9 mouse cellular contexts compared by ENCODE assay signal in the genomic region with DNA sequence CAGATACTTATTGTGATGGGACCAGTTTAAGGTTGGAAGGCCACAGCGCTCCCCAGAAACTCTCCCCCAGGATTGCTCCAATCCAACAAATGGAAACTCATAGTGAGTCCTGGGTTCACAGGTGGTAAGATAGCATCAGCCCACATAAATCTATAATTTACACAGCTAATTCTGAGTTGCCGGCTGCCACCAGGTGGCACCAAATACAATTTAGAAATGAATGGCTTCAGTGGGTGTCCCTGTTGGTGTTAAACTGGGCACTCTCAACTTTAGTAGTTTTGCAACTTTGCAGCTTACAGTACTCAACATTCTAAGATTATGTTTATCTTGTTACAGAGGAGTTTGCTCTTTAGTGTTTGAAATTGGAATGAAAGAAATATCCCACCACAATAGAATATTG.
DNase-seq lines count a peak whose midpoint lies in the region; ATAC-seq and TF ChIP-seq lines count a peak whose summit lies in the region.
"Had no signal": no experiment of that assay in that cellular context is flagged by ENCODE, and none has a peak within 500 bp of the region (broad histone marks: within the 10 kb centered on the region; RNA-seq: fewer than 3 reads in every experiment).

No protein-coding gene starts in this region.

- no peaks in the 10 kb centered on the region for H3K9me3 ChIP-seq in liver, embryonic 12.5 days (replicated peaks)
- H3K9me3 ChIP-seq in hindbrain, postnatal 0 days (ENCODE audit: low read length): no peaks in the 10 kb centered on the region
- H3K9me3 ChIP-seq in limb, embryonic 10.5 days (replicated peaks): no peaks in the 10 kb centered on the region
- H3K9me3 ChIP-seq: embryonic facial prominence, embryonic 13.5 days; lung, embryonic 15.5 days had no signal

- TF ChIP-seq POLR2A in liver, adult 2 months (IDR thresholded peaks at IDR 0.05; ENCODE audit: extremely low read depth, insufficient read depth, low read length): no peak

- no peak for ATAC-seq in liver, embryonic 12.5 days
- ATAC-seq in common myeloid progenitor, adult 5-6 weeks (replicated peaks; ENCODE audit: low read depth, poor library complexity, severe bottlenecking): peak; percentile 94
- 0 out of 2 replicates have a peak, but pooled peaks have one; percentile 49 for ATAC-seq in hindbrain, postnatal 0 days

- H3K4me1 ChIP-seq in liver, adult 2 months (ENCODE audit: control insufficient read depth, insufficient read depth, low read length): no peaks in the 10 kb centered on the region
- no peaks in the 10 kb centered on the region for H3K4me1 ChIP-seq in liver, embryonic 12.5 days
- no peaks in the 10 kb centered on the region for H3K4me1 ChIP-seq in hindbrain, postnatal 0 days (ENCODE audit: insufficient read depth, low read length)
- no peaks in the 10 kb centered on the region for H3K4me1 ChIP-seq in limb, embryonic 10.5 days
- H3K4me1 ChIP-seq: embryonic facial prominence, embryonic 13.5 days; lung, embryonic 15.5 days had no signal

- 9% methylated on average over 2 of the region's 2 CpGs for whole genome bisulfite sequencing in liver, adult 2 months
- 19% methylated on average over 2 of the region's 2 CpGs for WGBS in liver, embryonic 12.5 days (ENCODE audit: insufficient replicate concordance)
- 18% methylated on average over 2 of the region's 2 CpGs for WGBS in hindbrain, postnatal 0 days
- 21% methylated on average over 2 of the region's 2 CpGs for WGBS in limb, embryonic 10.5 days

- no peak overlapping the region for H3K4me2 ChIP-seq in liver, embryonic 12.5 days
- H3K4me2 ChIP-seq in hindbrain, postnatal 0 days (ENCODE audit: low read depth, low read length): no peak overlapping the region
- H3K4me2 ChIP-seq: embryonic facial prominence, embryonic 13.5 days; lung, embryonic 15.5 days had no signal

- no peak overlapping the region for H3K4me3 ChIP-seq in liver, adult 2 months (ENCODE audit: insufficient read depth, low read depth, low read length)
- H3K4me3 ChIP-seq in liver, embryonic 12.5 days: no peak overlapping the region
- H3K4me3 ChIP-seq in hindbrain, postnatal 0 days (ENCODE audit: low read length): no peak overlapping the region
- no peak overlapping the region for H3K4me3 ChIP-seq in limb, embryonic 10.5 days
- H3K4me3 ChIP-seq: embryonic facial prominence, embryonic 13.5 days; lung, embryonic 15.5 days had no signal

- TF ChIP-seq CTCF in liver, adult 2 months (IDR thresholded peaks at IDR 0.05; ENCODE audit: low read depth, low read length): peak; percentile 44
- TF ChIP-seq CTCF in hindbrain, postnatal 0 days (IDR thresholded peaks at IDR 0.05; ENCODE audit: low read depth): peak; percentile 71

- no peaks in the 10 kb centered on the region for H3K79me2 ChIP-seq in liver, adult 2 months (ENCODE audit: control insufficient read depth, insufficient read depth, low read length)

- no peak overlapping the region for H3K9ac ChIP-seq in liver, adult 2 months (ENCODE audit: low read depth, low read length)
- H3K9ac ChIP-seq in liver, embryonic 12.5 days: no peak overlapping the region
- no peak overlapping the region for H3K9ac ChIP-seq in hindbrain, postnatal 0 days (replicated peaks; ENCODE audit: low read length)
- H3K9ac ChIP-seq: embryonic facial prominence, embryonic 13.5 days; lung, embryonic 15.5 days had no signal

- H3K27me3 ChIP-seq in liver, adult 2 months (ENCODE audit: control insufficient read depth, insufficient read depth, low read length): no peaks in the 10 kb centered on the region
- H3K27me3 ChIP-seq in liver, embryonic 12.5 days (replicated peaks): no peaks in the 10 kb centered on the region
- no peaks in the 10 kb centered on the region for H3K27me3 ChIP-seq in hindbrain, postnatal 0 days (ENCODE audit: insufficient read depth, low read length)
- H3K27me3 ChIP-seq in limb, embryonic 10.5 days (ENCODE audit: low read depth, poor library complexity, severe bottlenecking): no peaks in the 10 kb centered on the region
- H3K27me3 ChIP-seq: embryonic facial prominence, embryonic 13.5 days; lung, embryonic 15.5 days had no signal

- no peaks in the 10 kb centered on the region for H3K36me3 ChIP-seq in liver, adult 2 months (ENCODE audit: control insufficient read depth, insufficient read depth, low read length)
- no peaks in the 10 kb centered on the region for H3K36me3 ChIP-seq in liver, embryonic 12.5 days
- H3K36me3 ChIP-seq in hindbrain, postnatal 0 days (ENCODE audit: insufficient read depth, low read length): no peaks in the 10 kb centered on the region
- no peaks in the 10 kb centered on the region for H3K36me3 ChIP-seq in limb, embryonic 10.5 days
- H3K36me3 ChIP-seq: embryonic facial prominence, embryonic 13.5 days; lung, embryonic 15.5 days had no signal

- peak; percentile 54 for DNase-seq in liver, adult 2 months (ENCODE audit: extremely low read depth, low read depth, low spot score)
- DNase-seq in ZHBTc4 (ENCODE audit: low read depth, low spot score): peak; percentile 51
- DNase-seq in hindbrain, postnatal 0 days (ENCODE audit: low spot score): peak; percentile 71
- peak; percentile 58 for DNase-seq in limb, embryonic 10.5 days (ENCODE audit: low spot score)
- peak; percentile 70 to 81 for DNase-seq in right cerebral cortex, adult 2 months (ENCODE audit: low spot score in 2 of 2)

- no peak overlapping the region for H3K27ac ChIP-seq in liver, adult 2 months (replicated peaks; ENCODE audit: insufficient read depth, low read depth, low read length)
- no peak overlapping the region for H3K27ac ChIP-seq in liver, embryonic 12.5 days
- H3K27ac ChIP-seq in hindbrain, postnatal 0 days: no peak overlapping the region
- H3K27ac ChIP-seq in limb, embryonic 10.5 days: no peak overlapping the region
- H3K27ac ChIP-seq: embryonic facial prominence, embryonic 13.5 days; lung, embryonic 15.5 days had no signal
